Mouse (Mus musculus) naive thymus-derived CD4-positive, alpha-beta T cell, adult 5 months (primary cell): ENCODE results near the gene Psat1. TPM values are rescaled to one million over a fixed set of nuclear protein-coding genes. Genes with fewer than 3 reads are reported as not detected.

Experiments used
- polyA plus RNA-seq: library from polyadenylated mRNA; unstranded; fragments of 100-300 nt; shearing (Covaris generic); gene quantifications from one replicate; pipeline ENCODE4 v1.2.1, GENCODE M21; 2017

The Psat1 gene
- 17.6 TPM for polyA plus RNA-seq

GRCm38 (mm10) chr19:15947237-15947636 is at the start of gene Psat1:
Gene Psat1, minus strand, starts transcription at chr19:15947337.

GRCm38 (mm10) chr19:15984449-15985171 is 37.5 kb upstream of the Psat1 start, which contains the start of gene Cep78:
Gene Cep78, minus strand, starts transcription at chr19:15984989.

Other genes starting within 250 kb of the Psat1 start
- gene Cep78, start 37.7 kb upstream of the Psat1 start, polyA plus RNA-seq = 7.9 TPM
- 2.0 TPM for gene Gnaq, start 185.5 kb upstream of the Psat1 start, polyA plus RNA-seq